In genomic region chr2:172290474-172290873, GRCm38 (mm10) we compare ENCODE assay signal across 19 mouse cellular contexts. TPM values are rescaled to one million over a fixed set of nuclear protein-coding genes. Genes with fewer than 3 reads are reported as not detected.
A peak's percentile ranks its signal among the peaks of the same experiment; 100 is the strongest.
DNase-seq lines count a peak whose midpoint lies in the region; ATAC-seq and TF ChIP-seq lines count a peak whose summit lies in the region.
"Had no signal": no experiment of that assay in that cellular context is flagged by ENCODE, and none has a peak within 500 bp of the region (broad histone marks: within the 10 kb centered on the region; RNA-seq: fewer than 3 reads in every experiment).

No protein-coding gene starts in this region.

- H3K4me3 ChIP-seq in heart, embryonic 11.5 days (ENCODE audit: low read depth, low read length), result peak overlapping the region; percentile 5; the same call in 1 of the 2 replicates
- peak overlapping the region in 2 of 3 experiments; percentile 39 to 50 for H3K4me3 ChIP-seq in CH12.LX (replicated peaks in 1 of 3; ENCODE audit: low read depth in 2 of 3, low read length in 2 of 3, poor library complexity in 1 of 3)
- H3K4me3 ChIP-seq in liver, embryonic 16.5 days (ENCODE audit: low read depth, low read length), result peak overlapping the region; percentile 50
- H3K4me3 ChIP-seq: midbrain, embryonic 12.5 days had no signal

- peak overlapping the region; percentile 43 for H3K4me2 ChIP-seq in heart, embryonic 11.5 days
- H3K4me2 ChIP-seq in CH12.LX (ENCODE audit: insufficient read depth, low read depth, poor library complexity, severe bottlenecking), result 0 out of 2 replicates have a peak overlapping the region, but pooled peaks have one; percentile 63
- peak overlapping the region; percentile 69 for H3K4me2 ChIP-seq in liver, embryonic 16.5 days (ENCODE audit: low read depth, low read length)
- H3K4me2 ChIP-seq: midbrain, embryonic 12.5 days had no signal

- no peaks in the 10 kb centered on the region for H3K9me3 ChIP-seq in heart, embryonic 11.5 days (replicated peaks; ENCODE audit: control insufficient read depth, low read length)
- H3K9me3 ChIP-seq in CH12.LX (replicated peaks; ENCODE audit: low read length), result peaks cover 8% of the 10 kb centered on the region
- H3K9me3 ChIP-seq in liver, embryonic 16.5 days (replicated peaks; ENCODE audit: control insufficient read depth, low read length), result no peaks in the 10 kb centered on the region
- H3K9me3 ChIP-seq: midbrain, embryonic 12.5 days had no signal

- TF ChIP-seq RAD21 in CH12.LX (IDR thresholded peaks at IDR 0.05; ENCODE audit: low read depth, low read length), result no peak

- 0 out of 2 replicates have a peak, but pooled peaks cover 3% of the 10 kb centered on the region for H3K4me1 ChIP-seq in heart, embryonic 11.5 days (ENCODE audit: control insufficient read depth, insufficient read depth, low read length)
- peaks cover 41 to 74% of the 10 kb centered on the region in 2 experiments for H3K4me1 ChIP-seq in CH12.LX (ENCODE audit: control insufficient read depth in 1 of 2, insufficient read depth in 2 of 2)
- peaks cover 45% of the 10 kb centered on the region for H3K4me1 ChIP-seq in liver, embryonic 16.5 days (ENCODE audit: control insufficient read depth, low read depth, low read length)

- no peaks in the 10 kb centered on the region for H3K36me3 ChIP-seq in heart, embryonic 11.5 days (ENCODE audit: control insufficient read depth, insufficient read depth, low read length)
- peaks cover 15 to 18% of the 10 kb centered on the region in 2 experiments for H3K36me3 ChIP-seq in CH12.LX (replicated peaks in 1 of 2; ENCODE audit: control insufficient read depth in 1 of 2, insufficient read depth in 1 of 2, low read length in 1 of 2)
- no peaks in the 10 kb centered on the region for H3K36me3 ChIP-seq in liver, embryonic 16.5 days (ENCODE audit: control insufficient read depth, insufficient read depth)
- H3K36me3 ChIP-seq: midbrain, embryonic 12.5 days had no signal

- intact Hi-C loops in left cerebral cortex, postnatal 14 days (cut with DNase I), result no loop called here

- peak; percentile 89 for ATAC-seq in heart, embryonic 11.5 days (replicated peaks; ENCODE audit: insufficient number of reproducible peaks, low FRiP score, low TSS enrichment)
- ATAC-seq in erythroblast, adult 5-6 weeks (replicated peaks; ENCODE audit: low FRiP score, poor library complexity, severe bottlenecking), result peak; percentile 81
- ATAC-seq in liver, embryonic 16.5 days (ENCODE audit: low read depth), result peak; percentile 91
- no peak for ATAC-seq in megakaryocyte, adult 5-6 weeks (ENCODE audit: poor library complexity, severe bottlenecking)

- dilution Hi-C loops in CH12.LX (cut with MboI; ENCODE audit: extremely low pct_ligation_motif_present, extremely low pct_unique_long_range_greater_than_20kb, low sequenced_read_pairs), result no loop called here

- no peaks in the 10 kb centered on the region for H3K27me3 ChIP-seq in heart, embryonic 11.5 days (ENCODE audit: control insufficient read depth, insufficient read depth, low read length)
- H3K27me3 ChIP-seq in CH12.LX (replicated peaks), result no peaks in the 10 kb centered on the region
- H3K27me3 ChIP-seq in liver, embryonic 16.5 days (ENCODE audit: control insufficient read depth, insufficient read depth, low read depth, low read length), result no peaks in the 10 kb centered on the region
- H3K27me3 ChIP-seq: midbrain, embryonic 12.5 days had no signal

- H3K79me2 ChIP-seq in CH12.LX (replicated peaks; ENCODE audit: control insufficient read depth, extremely low read depth, insufficient read depth, poor library complexity, severe bottlenecking), result peaks cover 20% of the 10 kb centered on the region

- in situ Hi-C loops in CH12.LX (cut with MboI; ENCODE audit: low pct_ligation_motif_present, low pct_unique_long_range_greater_than_20kb, low sequenced_read_pairs), result no loop called here

- no peak overlapping the region for H3K9ac ChIP-seq in heart, embryonic 11.5 days (ENCODE audit: low read depth, low read length)
- peak overlapping the region; percentile 82; the same call in 1 of the 2 replicates for H3K9ac ChIP-seq in CH12.LX (ENCODE audit: insufficient read depth, low read depth)
- H3K9ac ChIP-seq in liver, embryonic 16.5 days (ENCODE audit: low read depth, low read length), result peak overlapping the region; percentile 63
- H3K9ac ChIP-seq: midbrain, embryonic 12.5 days had no signal

- no peak for TF ChIP-seq POLR2A in CH12.LX (IDR thresholded peaks at IDR 0.05; ENCODE audit: low read depth, low read length)

- no peak for DNase-seq in heart, adult 18-20 months
- no peak for DNase-seq in CH12.LX (ENCODE audit: extremely low read depth)
- DNase-seq in left cerebral cortex, postnatal 14 days (ENCODE audit: low spot score in 2 of 2), result no peak
- no peak for DNase-seq in right cerebral cortex, postnatal 10 days (ENCODE audit: low spot score in 2 of 2)
- DNase-seq: adrenal gland, postnatal 25 days; cerebellum, adult 11 months; heart, postnatal 14 days; kidney, postnatal 36 days; layer of hippocampus, postnatal 36 days; lung, postnatal 10 days had no signal

- H3K27ac ChIP-seq in heart, embryonic 11.5 days (ENCODE audit: low read depth, low read length), result peak overlapping the region; percentile 81
- peak overlapping the region; percentile 97; the same call in 1 of the 2 replicates for H3K27ac ChIP-seq in CH12.LX (ENCODE audit: insufficient read depth, low read depth)
- H3K27ac ChIP-seq in liver, embryonic 16.5 days (ENCODE audit: low read length), result peak overlapping the region; percentile 97
- H3K27ac ChIP-seq: midbrain, embryonic 12.5 days had no signal

- 62% methylated on average over 11 of the region's 11 CpGs for WGBS in heart, embryonic 11.5 days (ENCODE audit: insufficient replicate concordance)
- 28% methylated on average over 11 of the region's 11 CpGs for WGBS in liver, embryonic 16.5 days (ENCODE audit: insufficient replicate concordance)

- TF ChIP-seq EP300 in CH12.LX (IDR thresholded peaks at IDR 0.05; ENCODE audit: low read length), result no peak

- TF ChIP-seq CTCF in CH12.LX (conservative IDR thresholded peaks at IDR 0.05 in 1 of 2, IDR thresholded peaks at IDR 0.05 in 1 of 2; ENCODE audit: low read depth in 2 of 2, low read length in 2 of 2), result no peak

TF ChIP-seq in CH12.LX, 34 proteins besides CTCF, POLR2A, EP300 and RAD21:
- TF ChIP-seq NELFE (IDR thresholded peaks at IDR 0.05; ENCODE audit: low read depth, low read length), result no peak
- no peak for TF ChIP-seq TCF12 (IDR thresholded peaks at IDR 0.05; ENCODE audit: low read depth, low read length)
- no peak for TF ChIP-seq E2F4 (IDR thresholded peaks at IDR 0.05; ENCODE audit: insufficient replicate concordance, low read depth, low read length)
- no peak for TF ChIP-seq MEF2A (IDR thresholded peaks at IDR 0.05; ENCODE audit: borderline replicate concordance, low read depth, low read length)
- no peak for TF ChIP-seq JUND (conservative IDR thresholded peaks at IDR 0.05; ENCODE audit: low read depth, low read length)
- no peak for TF ChIP-seq ELF1 (IDR thresholded peaks at IDR 0.05; ENCODE audit: low read depth, low read length)
- TF ChIP-seq BHLHE40 (IDR thresholded peaks at IDR 0.05; ENCODE audit: low read depth, low read length), result 0 out of 2 replicates have a peak, but pooled peaks have one; percentile 19
- no peak for TF ChIP-seq USF1 (IDR thresholded peaks at IDR 0.05; ENCODE audit: low read depth, low read length)
- no peak for TF ChIP-seq ZNF384 (IDR thresholded peaks at IDR 0.05; ENCODE audit: low read depth, low read length)
TF ChIP-seq in CH12.LX: peak in this region for 1.

RNA-seq across cellular contexts. Expression of gene Mc3r, which starts 42.2 kb away (rescaled TPM):
- polyA plus RNA-seq in heart, embryonic 11.5 days (2014; fragmentation: Nextera tagmentation; extraction: Ambion mirVana), result 0.13 TPM in 1 of 2 replicates, not detected in the other
- not detected for total RNA-seq in heart, adult 18-20 months (2021)
- not detected in 2 replicates for total RNA-seq in CH12.LX (2012; rRNA removed)
- not detected in 2 replicates for total RNA-seq in CH12.LX (2014; rRNA removed)
- polyA plus RNA-seq in CH12.LX (2012; ENCODE audit: insufficient read length, low read depth), result not detected in 2 replicates
- not detected in 2 replicates for total RNA-seq in erythroblast, adult 5-6 weeks (2015; ENCODE audit: low replicate concordance)
- 0.14 TPM in 1 of 2 replicates, not detected in the other for total RNA-seq in erythroblast, adult 5-6 weeks (2017; ENCODE audit: low replicate concordance)
- polyA plus RNA-seq in liver, embryonic 16.5 days (2015; fragmentation: Nextera tagmentation; extraction: Ambion mirVana), result 0.04 and 0.06 TPM in 2 replicates
- under 1 TPM; 0.13 to 0.44 TPM for total RNA-seq in left cerebral cortex, postnatal 14 days (2021)
- total RNA-seq in megakaryocyte, adult 5-6 weeks (2015), result not detected in 2 replicates
- not detected in 2 replicates for total RNA-seq in megakaryocyte, adult 5-6 weeks (2017)
- total RNA-seq: adrenal gland, postnatal 25 days; heart, postnatal 14 days; layer of hippocampus, postnatal 36 days had no signal
- polyA plus RNA-seq: gonadal fat pad, adult 2 months; intestine, embryonic 14.5 days; limb, embryonic 11.5 days; midbrain, embryonic 12.5 days; testis, adult 2 months had no signal

RNA-seq across cellular contexts. Expression of gene Fam210b, which starts 54.9 kb away (rescaled TPM):
- polyA plus RNA-seq in heart, embryonic 11.5 days (2014; fragmentation: Nextera tagmentation; extraction: Ambion mirVana), result 24.1 and 26.6 TPM in 2 replicates
- 1 to 10 TPM; 5.5 to 5.9 TPM for total RNA-seq in heart, adult 18-20 months (2021)
- total RNA-seq in CH12.LX (2012; rRNA removed), result 1.1 and 1.5 TPM in 2 replicates
- total RNA-seq in CH12.LX (2014; rRNA removed), result 0.58 and 0.68 TPM in 2 replicates
- 1.1 and 1.2 TPM in 2 replicates for polyA plus RNA-seq in CH12.LX (2012; ENCODE audit: insufficient read length, low read depth)
- 102 and 114 TPM in 2 replicates for total RNA-seq in erythroblast, adult 5-6 weeks (2015; ENCODE audit: low replicate concordance)
- 96.2 and 117 TPM in 2 replicates for total RNA-seq in erythroblast, adult 5-6 weeks (2017; ENCODE audit: low replicate concordance)
- 136 and 144 TPM in 2 replicates for polyA plus RNA-seq in liver, embryonic 16.5 days (2015; fragmentation: Nextera tagmentation; extraction: Ambion mirVana)
- 10 to 100 TPM; 13.9 to 15.8 TPM for total RNA-seq in left cerebral cortex, postnatal 14 days (2021)
- 3.4 TPM in 2 replicates for total RNA-seq in megakaryocyte, adult 5-6 weeks (2015)
- 1.5 and 2.3 TPM in 2 replicates for total RNA-seq in megakaryocyte, adult 5-6 weeks (2017)

Comparison
In these comparisons a context has a peak if more than half of its experiments do, and no peak if none do; other contexts are left out.
1. RNA of gene Fam210b, which starts 54.9 kb away (total RNA-seq): 96.2 to 117 TPM in erythroblast, adult 5-6 weeks; 13.9 to 15.8 TPM in left cerebral cortex, postnatal 14 days, 5.5 to 5.9 TPM in heart, adult 18-20 months, 1.5 to 3.4 TPM in megakaryocyte, adult 5-6 weeks and 0.58 to 1.5 TPM in CH12.LX; every median in the first group is over 4 times any median in the second.
2. Peak in every context shown above with its lines, with median percentiles within 50 percentile points of each other: H3K27ac ChIP-seq, H3K4me2 ChIP-seq and H3K4me3 ChIP-seq.